Mouse (Mus musculus) bone marrow, adult 2 months (tissue): ENCODE results near the gene Tlr8. TPM values are rescaled to one million over a fixed set of nuclear protein-coding genes. Genes with fewer than 3 reads are reported as not detected.

ENCODE experiments used
- H3K27ac ChIP-seq: fragments of 200-500 bp; 2 replicates; pipeline ENCODE4 v1.5.1; 2012; ENCODE audit warnings: low read depth, mild to moderate bottlenecking, control low read depth, inconsistent platforms, low read length; ENCODE audit not compliant: control insufficient read depth, poor library complexity, insufficient read depth
- H3K4me1 ChIP-seq: fragments of 200-500 bp; 2 replicates; pipeline ENCODE4 v1.6.1; 2011; ENCODE audit warnings: low read length; ENCODE audit not compliant: control insufficient read depth, insufficient read depth
- H3K4me3 ChIP-seq: fragments of 200-500 bp; replicated peaks from 2 replicates; pipeline ENCODE3; 2011; ENCODE audit warnings: mild to moderate bottlenecking, low read depth, low read length, control low read depth; ENCODE audit not compliant: control insufficient read depth
- CTCF ChIP-seq: fragments of 200-500 bp; IDR thresholded peaks from 2 replicates; pipeline ENCODE4 v1.5.1; 2011; ENCODE audit warnings: low read length, control low read depth; ENCODE audit not compliant: control insufficient read depth, insufficient read depth
- POLR2A ChIP-seq: fragments of 200-500 bp; IDR thresholded peaks from 2 replicates; pipeline ENCODE4 v1.6.1; 2011; ENCODE audit warnings: low read depth, mild to moderate bottlenecking, control low read depth, low read length, borderline replicate concordance; ENCODE audit not compliant: control insufficient read depth
- WGBS: fragments of 180-500 bp; shearing (Covaris S2); methylation state at CpG from one replicate; pipeline ENCODE4 v1.1.7; 2018; 5-methylcytosine and 5-hydroxymethylcytosine counted together
- polyA plus RNA-seq: library from polyadenylated mRNA; stranded (reverse); fragments of >200 nt; gene quantifications from 2 replicates; pipeline ENCODE4 v1.2.4, GENCODE M21; 2011; ENCODE audit warnings: low replicate concordance; ENCODE audit not compliant: missing spikeins, insufficient read depth, insufficient read length

The Tlr8 gene
- polyA plus RNA-seq, 1 experiment, result 1.4 TPM

DNA sequence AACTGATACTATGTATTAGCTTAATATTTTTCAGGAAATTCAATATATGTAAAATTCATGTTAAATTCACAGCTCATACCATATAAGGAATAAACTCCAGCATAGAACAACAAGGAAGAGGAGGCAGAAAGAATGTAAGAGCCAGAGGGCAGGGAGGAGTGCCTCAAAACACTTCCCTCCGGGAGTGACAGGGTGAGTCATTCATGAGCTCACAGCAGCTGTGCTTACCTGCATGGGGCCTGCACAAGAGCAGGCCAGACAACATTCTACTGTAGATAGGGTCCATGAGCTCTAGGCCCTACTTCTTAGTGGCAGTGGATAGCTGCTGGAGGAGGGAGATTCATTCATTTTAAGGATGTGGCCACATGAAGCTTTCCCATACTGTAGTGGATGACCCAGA is 34.3 kb downstream of the Tlr8 start:
- no peak for TF ChIP-seq POLR2A
- TF ChIP-seq CTCF, result no peak
- WGBS, result 33% methylated on average over 1 of the region's 1 CpGs
- H3K4me3 ChIP-seq, result no peak overlapping the region
- peaks cover 5% of the 10 kb centered on the region for H3K4me1 ChIP-seq
- H3K27ac ChIP-seq, result peak overlapping the region; percentile 69; the same call in 1 of the 2 replicates

DNA sequence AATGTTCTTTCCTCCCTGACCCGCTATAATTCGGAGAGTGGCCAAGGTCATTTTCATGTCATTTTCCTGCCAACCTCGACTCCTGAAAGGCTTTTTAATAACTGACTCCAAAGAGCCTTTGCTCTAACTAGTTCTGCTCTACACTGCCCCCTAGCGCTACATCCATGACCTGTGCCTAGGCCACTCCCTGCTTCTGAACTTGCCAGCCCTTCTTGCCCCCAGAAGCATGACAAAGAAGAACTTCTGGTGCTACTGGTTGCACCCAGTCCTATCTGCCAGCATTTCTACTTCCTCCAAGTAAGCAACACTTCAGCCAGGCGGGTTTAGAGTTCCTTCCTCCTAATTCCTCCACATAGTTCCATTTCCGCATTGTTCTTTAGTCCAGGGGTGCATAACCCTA is 34.9 kb downstream of the Tlr8 start:
- no peak for TF ChIP-seq POLR2A
- TF ChIP-seq CTCF, result peak; percentile 61
- Histone ChIP-seq H3K27ac (no peak overlapping the region), H3K4me1 (peaks cover 5% of the 10 kb centered on the region), H3K4me3 (no peak overlapping the region)
- WGBS, result 14% methylated on average over 6 of the region's 6 CpGs

DNA sequence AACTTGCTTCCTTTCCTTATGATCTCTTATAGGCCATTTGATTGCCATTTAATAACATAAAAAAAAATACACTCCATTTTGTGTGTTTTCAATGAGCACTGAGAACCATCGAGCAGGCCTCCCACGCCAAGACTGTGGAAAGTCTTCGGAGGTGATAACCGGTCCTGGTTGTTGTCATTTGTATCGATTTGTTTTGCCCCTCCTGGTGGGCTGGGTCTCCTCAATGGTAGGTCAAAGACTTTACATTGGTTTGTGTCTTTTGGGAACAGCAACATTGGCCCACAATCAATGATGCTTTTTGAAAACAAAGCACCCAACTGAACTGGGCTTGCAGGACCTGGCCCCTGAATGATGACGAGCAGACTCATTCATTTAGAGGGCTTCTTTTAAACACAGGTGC is 36.4 kb downstream of the Tlr8 start:
- Histone ChIP-seq H3K4me1 (peaks cover 5% of the 10 kb centered on the region), H3K4me3 (peak overlapping the region; percentile 25)

DNA sequence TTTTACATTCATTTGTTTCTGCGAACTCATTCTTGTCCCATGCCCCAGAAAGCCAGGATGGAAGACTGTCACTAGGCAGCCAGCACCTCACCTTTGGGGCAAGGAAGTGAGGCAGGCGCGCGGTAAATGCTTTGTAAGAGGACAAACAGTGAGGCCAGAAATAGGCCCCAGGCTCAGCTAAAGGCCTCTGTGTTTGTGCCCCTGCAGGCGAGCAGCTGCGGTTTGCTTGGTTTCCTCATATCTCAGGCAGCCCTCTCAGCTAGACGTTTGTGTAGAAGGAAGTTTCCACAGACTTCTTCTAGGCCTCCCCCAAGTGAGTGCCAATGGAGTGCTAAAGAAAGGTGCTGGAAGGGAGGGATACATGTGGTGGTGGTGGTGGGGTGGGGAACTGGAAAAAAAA is 37.0 kb downstream of the Tlr8 start:
- peak overlapping the region; percentile 55 for H3K4me3 ChIP-seq
- WGBS, result 13% methylated on average over 7 of the region's 7 CpGs

More for the DNA sequence above, 36.4 kb downstream of the Tlr8 start:
- WGBS, result 80% methylated on average over 6 of the region's 6 CpGs
- H3K27ac ChIP-seq, result peak overlapping the region; percentile 91
- TF ChIP-seq POLR2A (no peak), CTCF (no peak)

DNA sequence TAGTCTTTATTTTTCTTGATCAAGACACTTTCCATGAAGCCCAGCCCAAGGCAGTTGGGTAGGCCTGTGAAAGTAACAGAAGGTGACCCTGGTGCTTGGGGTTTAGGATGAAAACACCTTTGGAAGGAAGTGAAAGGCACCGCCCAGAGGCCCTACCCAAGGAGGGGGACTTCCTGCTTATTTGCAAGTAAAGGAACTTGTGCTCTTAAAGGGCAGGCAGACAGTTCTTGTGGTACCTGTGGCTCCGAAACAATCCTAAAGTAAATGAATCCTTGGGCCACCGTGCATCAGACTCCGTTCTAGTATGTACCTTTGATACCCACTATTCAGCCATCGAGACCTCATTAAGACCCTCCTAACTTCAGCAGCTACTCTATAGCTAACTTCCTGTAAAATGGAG is 37.6 kb downstream of the Tlr8 start:
- H3K4me3 ChIP-seq, result peak overlapping the region; percentile 35
- peak overlapping the region; percentile 91; the same call in 1 of the 2 replicates for H3K27ac ChIP-seq
- WGBS, result 35% methylated on average over 5 of the region's 5 CpGs
- TF ChIP-seq CTCF (no peak), POLR2A (no peak)
- H3K4me1 ChIP-seq, result peaks cover 5% of the 10 kb centered on the region

More for the DNA sequence above, 37.0 kb downstream of the Tlr8 start:
- Histone ChIP-seq H3K27ac (peak overlapping the region; percentile 91), H3K4me1 (peaks cover 5% of the 10 kb centered on the region)
- no peak for TF ChIP-seq CTCF
- no peak for TF ChIP-seq POLR2A

DNA sequence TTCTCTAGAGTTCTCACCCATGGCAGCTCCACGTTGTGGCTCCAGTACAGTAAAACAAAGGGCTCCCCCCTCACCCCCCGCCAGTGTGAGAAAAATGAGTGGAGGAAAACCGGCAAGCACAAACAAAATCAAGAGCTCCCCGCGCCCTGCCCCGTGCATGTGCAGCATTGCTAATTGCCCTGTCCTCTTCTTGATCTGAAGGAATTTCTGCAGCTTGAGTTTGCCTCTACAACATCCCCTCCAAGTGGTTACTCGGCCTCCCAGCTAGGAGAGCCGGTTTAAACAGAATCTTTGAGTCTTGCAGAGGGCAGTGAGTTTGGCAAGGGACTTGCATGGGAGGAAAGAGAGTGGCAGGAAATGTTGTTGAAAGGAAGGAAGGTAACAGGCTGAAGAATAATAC is 51.4 kb downstream of the Tlr8 start:
- Histone ChIP-seq H3K4me3 (no peak overlapping the region), H3K4me1 (peaks cover 2% of the 10 kb centered on the region), H3K27ac (peak overlapping the region; percentile 43)
- TF ChIP-seq CTCF (no peak), POLR2A (no peak)
- 24% methylated on average over 8 of the region's 8 CpGs for WGBS

DNA sequence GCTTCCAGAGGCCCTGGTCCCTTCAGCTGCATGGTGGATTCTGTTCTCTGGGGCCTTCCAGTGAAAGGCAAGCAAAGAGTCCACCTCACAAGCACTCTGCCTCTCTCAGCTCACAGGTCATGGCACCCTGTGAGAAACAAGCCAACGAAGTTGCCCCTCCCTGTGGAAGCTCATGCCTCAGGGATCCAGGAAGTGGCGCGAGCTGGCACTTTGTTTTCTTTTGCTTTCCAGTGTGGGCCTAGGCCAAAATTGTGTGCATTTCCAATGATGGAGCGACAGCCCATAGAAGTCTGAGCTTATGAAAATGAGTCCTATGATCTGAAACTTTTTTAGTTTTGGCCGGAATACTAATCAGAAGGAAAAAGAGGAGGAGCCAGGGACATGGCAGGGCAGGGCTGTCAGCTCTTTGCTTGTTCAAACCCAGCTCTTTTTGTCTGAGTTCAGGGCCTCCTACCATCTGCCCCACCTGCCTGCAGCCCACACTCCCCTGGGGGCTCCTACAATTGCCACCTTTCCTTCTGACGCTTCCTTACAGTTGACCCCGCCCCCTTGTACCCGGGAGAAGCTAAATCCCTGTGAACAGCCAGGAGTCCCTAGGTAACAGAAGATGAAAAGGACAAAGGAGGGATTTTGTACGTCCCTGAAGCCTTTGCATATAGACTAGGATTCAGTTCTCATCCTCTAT is 52.1 kb downstream of the Tlr8 start:
- H3K27ac ChIP-seq, result peak overlapping the region; percentile 61; the same call in 1 of the 2 replicates
- TF ChIP-seq POLR2A (no peak), CTCF (no peak)

DNA sequence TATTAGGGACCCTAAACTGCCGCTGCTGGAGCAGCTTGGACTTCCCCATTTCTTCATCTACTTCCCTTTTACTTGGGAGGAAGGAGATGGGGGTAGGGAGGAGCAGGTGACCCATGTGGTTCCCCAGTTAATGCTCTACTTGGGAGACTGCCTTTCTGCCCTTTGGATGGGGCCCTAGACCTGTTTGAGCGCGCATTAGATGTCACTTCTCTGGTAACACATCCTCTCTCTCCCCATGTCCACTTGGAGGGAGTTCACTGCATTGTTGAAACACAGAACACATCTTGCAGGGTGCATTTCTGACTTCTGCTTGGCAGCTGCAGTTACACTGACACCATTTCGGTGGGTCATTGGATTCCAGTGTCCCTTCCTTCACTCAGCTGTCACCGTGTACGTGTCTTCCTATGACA is 53.8 kb downstream of the Tlr8 start:
- Histone ChIP-seq H3K4me1 (peaks cover 2% of the 10 kb centered on the region), H3K27ac (peak overlapping the region; percentile 95), H3K4me3 (peak overlapping the region; percentile 60)
- no peak for TF ChIP-seq CTCF
- no peak for TF ChIP-seq POLR2A
- 11% methylated on average over 6 of the region's 6 CpGs for WGBS

More for the DNA sequence above, 52.1 kb downstream of the Tlr8 start:
- 33% methylated on average over 9 of the region's 9 CpGs for WGBS
- H3K4me1 ChIP-seq, result peaks cover 2% of the 10 kb centered on the region
- no peak overlapping the region for H3K4me3 ChIP-seq
